Mouse (Mus musculus): ENCODE measurements around the gene Kcnab3. TPM values are rescaled to one million over a fixed set of nuclear protein-coding genes. Genes with fewer than 3 reads are reported as not detected.
"Not testable (repeated sequence)": the region's sequence is repeated elsewhere in the genome, so short reads cannot be mapped to it uniquely, and the experiment has no call there.

Gene Kcnab3
- under 1 TPM in 1 of 2 experiments, not detected in 1; 0.09 TPM for total RNA-seq (2021)
- long read RNA-seq, experiment 1: 0 reads
- long read RNA-seq, experiment 2: 0 reads

DNA sequence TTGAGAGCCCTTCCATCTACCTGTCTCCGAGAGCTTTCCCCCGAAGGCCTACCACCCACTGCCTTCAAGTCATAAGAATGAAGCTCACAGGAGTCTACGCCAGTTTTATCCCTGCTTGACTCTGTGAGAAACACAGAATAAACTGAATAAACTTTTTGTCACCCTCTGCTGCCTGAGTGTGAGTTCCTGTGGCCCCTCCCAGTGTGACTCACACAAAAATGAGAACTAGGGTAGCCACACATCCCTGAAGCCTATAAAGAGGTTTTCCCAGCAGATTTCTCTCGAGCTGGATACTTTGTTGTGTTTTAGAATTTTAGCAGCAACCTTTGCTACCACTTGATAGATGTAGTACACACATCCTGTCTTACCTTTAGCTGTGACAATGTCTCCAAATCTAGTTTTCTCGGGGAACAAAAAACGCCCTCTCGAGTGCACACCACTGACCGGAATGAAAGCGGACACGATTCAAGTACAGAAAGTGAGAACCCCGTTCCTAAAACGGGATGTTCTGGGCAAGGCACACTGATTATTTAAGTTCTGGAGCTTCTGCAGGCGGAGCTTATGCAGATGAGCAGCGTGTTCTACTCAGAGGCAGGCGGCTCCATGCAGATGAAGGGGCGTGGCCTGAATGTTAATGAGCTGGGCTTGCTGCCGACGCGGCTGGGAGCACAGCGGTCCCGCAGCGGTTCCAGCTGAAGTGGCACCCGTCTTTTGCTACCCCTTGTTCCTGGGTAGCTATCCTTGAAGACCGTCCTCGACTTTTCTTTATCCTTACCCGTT lies at the start of gene Kcnab3:
TSS of gene Kcnab3 (plus strand) at position 631 of the 780 bp plus-strand sequence.
- DNase-seq (ENCODE audit: low spot score): peak; percentile 89

DNA sequence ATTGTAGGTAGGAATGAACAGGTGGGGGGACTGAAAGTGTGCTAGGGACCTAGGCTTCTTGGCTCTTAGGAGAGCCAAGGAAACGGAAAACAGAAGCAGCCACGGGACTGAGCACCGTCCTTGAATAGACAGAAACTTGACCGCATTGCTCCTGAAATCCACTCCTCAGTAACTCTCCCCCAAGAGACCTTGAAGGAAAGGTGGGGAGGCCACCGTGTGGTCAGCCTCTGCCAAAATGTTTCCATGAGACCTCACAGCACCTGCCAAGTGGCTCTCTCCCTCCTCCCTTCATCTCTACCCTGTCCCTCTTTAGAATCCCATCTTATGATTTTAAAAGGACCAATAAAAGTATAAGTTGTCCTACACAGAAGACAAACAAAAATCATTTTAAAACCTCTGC lies 48.8 kb upstream of the Kcnab3 start:
- no peak for DNase-seq (ENCODE audit: low spot score)

DNA sequence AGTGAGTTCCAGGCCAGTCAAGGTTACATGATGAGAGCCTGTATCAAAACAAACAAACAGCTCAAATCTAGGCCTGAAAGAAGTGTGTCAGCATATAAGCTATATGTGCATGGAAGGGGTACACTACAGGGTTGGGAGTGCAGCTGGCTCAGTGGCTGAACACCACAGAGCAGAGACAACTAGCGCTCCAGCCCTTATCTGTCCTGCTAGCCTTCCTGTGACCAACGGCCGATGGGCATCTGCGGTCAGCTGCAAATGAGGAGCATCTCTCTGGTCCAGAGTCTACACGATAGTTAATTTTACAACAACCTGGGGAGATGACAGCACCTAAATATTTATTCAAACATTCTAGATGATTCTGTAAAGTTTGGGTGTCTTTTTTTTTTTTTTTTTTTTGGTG lies 34.9 kb upstream of the Kcnab3 start:
- DNase-seq (ENCODE audit: low spot score): no peak

DNA sequence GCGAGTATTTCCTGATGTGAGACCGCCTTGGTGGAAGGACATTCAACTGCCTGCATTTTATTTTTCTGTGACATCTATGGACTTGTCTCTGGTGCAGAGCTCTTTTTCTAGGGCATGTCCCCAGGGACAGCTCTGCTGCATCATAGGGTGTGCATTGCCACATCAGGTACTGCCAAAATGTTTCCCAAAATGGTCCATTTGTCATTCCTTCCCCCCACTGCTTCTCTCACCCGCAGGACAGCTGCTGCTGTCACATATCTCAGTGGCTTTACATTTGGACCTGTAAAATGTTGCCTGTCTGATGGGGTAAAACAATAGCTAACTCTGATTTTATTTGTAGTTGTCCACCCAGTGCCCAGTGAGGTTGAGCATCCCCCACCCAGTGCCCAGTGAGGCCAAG lies 30.8 kb upstream of the Kcnab3 start:
- peak; percentile 33 for DNase-seq (ENCODE audit: low spot score)

DNA sequence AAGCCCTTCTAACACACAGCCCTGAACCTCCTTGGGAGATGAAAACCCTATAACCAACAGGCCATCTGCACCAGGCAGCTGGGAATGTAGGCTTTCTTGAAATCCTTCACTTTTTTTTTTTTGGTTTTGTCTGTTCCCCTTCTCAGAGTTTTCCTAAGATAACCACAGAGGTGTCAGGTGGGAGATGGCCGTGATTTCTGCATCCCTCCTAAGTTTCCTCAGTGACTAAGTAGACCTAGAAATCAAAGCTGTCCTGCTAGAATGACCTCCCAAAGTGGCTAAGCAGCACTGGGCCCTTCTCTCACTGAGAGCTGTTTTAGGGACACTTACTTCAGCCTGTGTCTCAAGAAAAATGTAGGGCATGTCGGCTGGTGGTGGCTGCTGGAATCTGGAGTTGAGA lies 28.3 kb upstream of the Kcnab3 start:
- no peak for DNase-seq (ENCODE audit: low spot score)

DNA sequence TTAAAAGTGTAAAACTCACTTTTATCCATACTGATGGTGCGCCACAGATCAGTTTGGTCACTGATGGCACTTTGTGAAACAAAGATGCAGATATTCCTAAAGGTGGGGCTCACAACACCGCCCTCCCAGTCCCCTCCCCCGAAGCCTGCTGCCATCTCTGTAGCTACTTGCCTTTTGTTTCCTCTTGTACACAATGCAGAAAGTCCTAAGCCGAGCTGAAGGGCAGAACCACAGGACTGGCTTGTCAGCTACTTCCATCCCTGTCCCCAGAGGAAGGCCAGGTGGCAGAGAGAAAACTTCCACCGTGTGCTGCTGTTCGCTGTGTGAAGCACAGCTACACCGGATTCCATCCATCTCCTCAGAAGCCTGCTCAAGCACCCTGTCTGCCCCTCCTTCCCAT lies 27.8 kb upstream of the Kcnab3 start:
- no peak for DNase-seq (ENCODE audit: low spot score)

DNA sequence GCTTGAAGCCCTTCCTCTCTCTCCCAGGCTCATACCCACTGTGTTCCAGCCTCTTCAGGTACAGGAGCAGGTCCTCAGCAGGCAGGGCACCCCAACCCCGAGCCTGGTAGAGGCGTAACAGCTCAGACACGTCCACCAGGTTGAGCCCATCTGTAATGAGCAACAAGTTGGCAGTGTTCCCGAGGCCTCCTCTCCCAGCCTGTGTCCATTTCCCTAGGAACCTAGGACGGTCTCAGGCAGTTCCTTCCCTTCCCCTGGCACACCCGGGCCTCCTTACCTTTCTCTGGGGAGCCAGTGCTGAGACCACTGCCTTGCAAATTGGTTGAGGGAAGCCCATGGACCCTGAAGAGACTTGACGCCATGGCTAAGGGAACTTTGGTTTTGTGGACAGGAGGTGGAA lies 23.2 kb upstream of the Kcnab3 start:
- DNase-seq (ENCODE audit: low spot score): no peak

DNA sequence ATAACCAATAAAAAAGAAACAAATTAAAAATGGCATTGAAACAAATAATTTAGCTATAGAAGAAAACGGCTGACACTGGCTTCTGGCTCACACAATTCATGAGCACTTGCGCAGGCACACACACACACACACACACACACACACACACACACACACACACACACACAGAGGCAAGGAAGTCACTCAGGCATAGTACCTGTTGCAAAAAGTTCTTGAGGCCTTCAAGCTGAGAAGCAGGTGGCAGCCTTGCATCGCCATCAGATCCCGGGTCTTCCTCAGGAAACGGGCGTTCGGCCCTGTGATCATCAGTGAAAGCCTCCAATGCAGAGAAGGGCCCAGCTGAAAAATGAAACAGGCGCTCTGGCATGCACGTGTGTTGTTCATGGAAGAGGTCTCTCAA lies 20.8 kb upstream of the Kcnab3 start:
- no peak for DNase-seq (ENCODE audit: low spot score)

DNA sequence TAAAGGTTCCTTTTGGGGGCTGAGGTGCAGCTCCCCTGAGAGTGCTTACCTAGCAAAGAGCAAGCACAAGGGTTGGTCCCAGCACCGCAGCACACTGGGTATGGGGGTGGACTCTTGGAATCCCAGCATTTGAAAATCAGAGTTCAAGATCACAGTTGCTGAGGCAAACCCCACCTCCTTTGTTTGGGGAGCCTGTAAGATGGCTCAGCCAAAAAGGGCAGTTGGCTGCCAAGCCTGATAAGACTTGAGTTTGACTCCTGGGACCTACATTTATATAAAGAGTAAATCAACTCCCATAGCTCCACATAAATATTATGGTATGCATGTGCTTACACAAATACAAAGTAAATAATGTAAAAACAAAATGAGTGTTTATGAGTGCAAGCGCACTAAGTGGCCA lies 20.0 kb upstream of the Kcnab3 start:
- DNase-seq (ENCODE audit: low spot score): no peak

DNA sequence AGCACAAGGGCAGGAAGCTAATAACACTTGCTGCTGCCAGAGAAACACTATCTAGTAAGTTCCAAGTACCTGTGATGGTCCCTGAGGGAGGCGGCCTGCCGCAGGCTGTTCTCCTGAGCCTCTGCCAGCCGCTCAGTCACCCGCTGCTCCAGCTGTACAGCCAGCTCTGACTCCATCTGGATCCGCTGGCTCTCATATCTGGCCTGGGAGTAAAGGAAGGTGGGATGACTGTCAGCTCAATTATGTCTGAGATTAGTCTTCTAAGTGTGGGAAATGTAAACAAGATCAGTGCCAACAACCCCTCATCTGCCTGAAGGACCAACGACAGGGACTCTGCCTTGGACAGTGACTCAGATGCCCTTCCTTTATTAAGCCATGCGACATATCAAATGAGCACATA lies 14.8 kb upstream of the Kcnab3 start:
- peak; percentile 49 for DNase-seq (ENCODE audit: low spot score)

DNA sequence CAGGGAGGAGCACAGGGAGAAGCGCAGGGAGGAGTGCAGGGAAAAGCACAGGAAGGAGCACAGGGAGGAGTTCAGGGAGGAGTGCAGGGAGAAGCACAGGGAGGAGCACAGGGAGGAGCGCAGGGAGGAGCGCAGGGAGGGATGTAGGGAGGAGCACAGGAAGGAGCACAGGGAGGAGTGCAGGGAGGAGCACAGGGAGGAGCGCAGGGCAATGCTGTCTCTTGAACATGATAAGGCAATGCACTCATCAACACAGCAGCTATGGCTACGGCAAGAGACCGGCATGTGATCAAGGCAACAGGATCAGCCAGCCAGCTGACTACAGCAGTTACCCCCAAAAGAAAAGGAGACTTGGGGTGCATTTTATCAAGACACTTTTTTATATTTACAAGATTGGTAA lies 9.7 kb upstream of the Kcnab3 start:
- DNase-seq (ENCODE audit: low spot score): no peak

DNA sequence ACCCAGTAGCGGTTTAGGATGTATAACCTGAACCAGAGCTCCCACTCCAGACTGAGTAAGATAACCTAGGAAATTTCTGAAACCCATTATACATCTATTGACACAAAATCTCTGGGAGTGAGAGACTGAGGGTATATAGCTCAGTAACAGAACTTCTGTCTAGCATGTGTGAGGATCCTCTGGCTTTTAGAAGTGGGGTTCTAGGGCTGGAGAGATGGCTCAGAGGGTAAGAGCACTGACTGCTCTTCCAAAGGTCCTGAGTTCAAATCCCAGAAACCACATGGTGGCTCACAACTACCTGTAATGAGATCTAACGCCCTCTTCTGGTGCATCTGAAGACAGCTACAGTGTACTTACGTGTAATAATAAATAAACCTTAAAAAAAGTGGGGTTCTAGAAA lies 8.1 kb upstream of the Kcnab3 start:
- not testable (repeated sequence) for DNase-seq (ENCODE audit: low spot score)

DNA sequence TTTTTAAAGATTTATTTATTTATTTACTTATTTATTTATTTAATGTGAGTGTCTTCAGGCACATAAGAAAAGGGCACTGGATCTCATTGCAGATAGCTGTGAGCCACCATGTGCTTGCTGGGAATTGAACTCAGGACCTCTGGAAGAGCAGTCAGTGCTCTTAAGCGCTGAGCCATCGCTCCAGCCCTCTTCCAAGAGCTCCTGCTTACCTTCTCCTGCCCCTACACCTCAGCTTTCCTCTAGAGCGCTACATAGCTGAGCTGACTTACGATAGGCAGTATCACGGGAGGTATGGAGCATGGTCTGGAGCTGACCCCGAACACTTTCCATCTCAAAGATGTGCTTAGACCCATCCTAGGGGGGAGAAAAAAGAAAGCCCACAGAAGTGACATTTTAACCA lies 4.5 kb upstream of the Kcnab3 start:
- DNase-seq (ENCODE audit: low spot score): no peak

DNA sequence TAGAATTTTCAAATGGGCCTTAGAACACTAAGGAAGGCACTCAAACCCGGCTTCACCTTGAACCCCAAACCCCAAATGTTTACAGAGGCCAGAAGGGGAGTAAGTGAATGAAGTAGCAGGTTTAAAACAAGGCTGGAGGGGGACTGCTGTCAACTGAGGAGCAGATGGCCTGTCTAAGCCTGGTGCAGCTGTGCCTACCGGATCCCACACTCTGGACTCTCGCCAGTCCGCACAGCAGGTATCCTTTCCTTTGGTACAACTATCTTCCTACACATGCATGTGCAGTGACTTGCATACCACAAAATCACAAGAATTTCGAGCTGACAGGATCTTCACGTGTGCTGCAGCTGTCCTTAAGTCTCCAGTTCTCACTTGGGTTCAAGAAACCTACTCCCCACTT lies 4.0 kb upstream of the Kcnab3 start:
- no peak for DNase-seq (ENCODE audit: low spot score)

DNA sequence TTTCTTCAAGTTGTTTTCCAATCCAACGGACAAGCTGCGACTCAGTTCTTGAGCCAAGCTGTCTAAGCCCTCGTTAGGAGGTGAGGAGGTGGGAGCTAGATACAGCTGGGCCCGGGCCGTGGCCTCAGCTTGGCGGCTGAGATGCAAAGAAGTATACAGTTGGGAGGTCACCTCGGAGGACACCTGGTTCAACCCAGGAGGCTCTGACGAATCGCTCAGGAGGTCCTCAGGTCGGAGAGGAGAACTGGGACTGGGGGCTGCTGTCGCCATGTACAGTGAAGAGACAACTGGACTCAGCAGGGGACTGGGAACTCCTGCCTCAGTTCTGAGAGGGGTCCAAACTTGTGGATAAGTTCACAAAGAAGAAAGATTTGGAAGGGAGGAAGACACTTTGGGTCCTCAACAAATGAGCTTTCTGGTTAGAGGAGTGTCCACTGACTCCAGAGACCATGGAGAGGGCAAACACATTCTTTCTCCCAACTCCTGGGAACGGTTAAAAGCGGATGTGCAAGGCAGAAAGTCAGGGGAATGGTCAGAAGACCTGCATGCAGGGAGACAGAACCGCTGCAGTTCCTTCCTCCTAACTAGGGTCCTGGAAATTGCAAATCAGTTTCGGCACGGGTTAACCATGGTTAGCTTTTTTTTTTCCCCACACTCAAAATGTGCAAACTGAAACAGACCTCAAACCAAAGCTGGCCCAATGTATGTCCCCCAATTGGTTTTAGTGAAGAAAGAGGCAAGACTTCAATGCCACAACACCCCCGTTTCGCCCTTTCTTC lies 3.2 kb upstream of the Kcnab3 start:
- DNase-seq (ENCODE audit: low spot score): no peak

DNA sequence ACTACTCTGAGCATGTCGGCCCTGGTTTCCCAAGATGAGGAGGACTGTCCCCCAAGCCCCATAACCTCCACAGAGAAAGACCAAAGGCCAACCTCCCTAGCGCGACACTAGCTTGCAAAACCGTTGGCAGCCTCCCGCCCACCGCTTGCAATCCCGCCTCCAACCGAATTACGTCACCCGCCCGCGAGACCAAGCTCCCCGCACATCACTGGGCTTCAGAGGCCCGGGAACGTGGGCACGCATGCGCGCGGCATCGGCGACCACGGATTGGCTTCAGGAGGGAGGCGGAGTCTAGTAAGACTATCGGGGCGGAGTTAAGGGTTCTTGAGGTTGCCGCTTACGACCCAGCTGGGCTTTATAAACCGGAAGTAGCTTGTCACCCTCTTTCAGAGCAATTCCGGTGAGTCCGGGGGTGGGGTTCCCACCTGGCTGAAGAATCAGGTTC lies 2.4 kb upstream of the Kcnab3 start, which contains the start of the genes Cntrob and Trappc1:
TSS of gene Cntrob (minus strand) at position 109 of the 445 bp plus-strand sequence.
TSS of gene Trappc1 (plus strand) at position 314 of the 445 bp plus-strand sequence.
- DNase-seq (ENCODE audit: low spot score): peak; percentile 99

DNA sequence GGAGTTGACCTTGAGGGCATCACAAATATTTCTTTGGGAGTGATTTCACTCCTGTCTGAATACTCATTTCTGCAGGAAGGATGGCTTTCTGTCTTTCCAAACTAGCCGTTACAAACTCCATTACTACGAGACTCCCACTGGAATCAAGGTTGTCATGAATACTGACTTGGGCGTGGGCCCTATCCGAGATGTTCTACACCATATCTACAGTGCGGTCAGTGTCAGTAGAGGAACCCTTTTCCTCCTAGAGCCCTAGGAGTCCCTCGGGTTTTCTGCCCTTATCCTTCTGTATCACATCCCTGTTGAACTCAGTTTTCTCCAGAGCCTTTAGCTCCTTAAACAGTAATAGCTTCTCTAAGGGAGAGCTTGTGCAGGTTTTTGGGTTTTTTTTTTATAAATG lies 1.3 kb upstream of the Kcnab3 start:
- no peak for DNase-seq (ENCODE audit: low spot score)

DNA sequence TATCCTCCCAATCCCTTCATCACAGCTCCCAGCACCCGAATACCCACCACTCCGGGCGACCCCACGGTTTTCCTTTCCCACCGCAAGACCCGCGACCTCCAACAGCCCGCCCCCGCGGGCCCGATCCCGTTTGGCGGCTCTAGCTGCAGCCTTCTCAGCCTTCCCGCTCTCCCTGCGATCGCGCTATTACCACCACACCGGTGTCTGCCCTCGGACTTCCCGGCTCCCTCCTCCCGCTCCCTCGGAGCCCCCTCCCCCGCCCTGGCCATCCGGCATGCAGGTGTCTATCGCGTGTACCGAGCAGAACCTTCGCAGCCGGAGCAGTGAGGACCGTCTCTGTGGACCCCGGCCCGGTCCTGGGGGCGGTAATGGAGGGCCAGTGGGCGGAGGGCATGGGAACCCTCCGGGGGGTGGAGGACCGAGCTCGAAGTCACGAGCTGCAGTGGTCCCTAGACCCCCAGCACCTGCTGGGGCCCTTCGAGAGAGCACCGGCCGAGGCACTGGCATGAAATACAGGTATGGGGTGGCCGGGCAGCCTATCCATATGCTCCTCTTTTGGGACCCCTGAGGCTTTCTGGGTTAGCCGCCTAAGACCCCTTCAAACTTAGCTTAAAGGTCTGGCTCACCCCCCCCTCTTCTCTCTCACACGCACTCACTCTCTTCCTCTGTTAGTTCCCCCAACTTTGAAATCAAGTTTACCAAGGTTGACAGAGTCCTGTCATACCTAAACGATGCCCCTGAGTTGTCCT lies 524 bp downstream of the Kcnab3 start:
- DNase-seq (ENCODE audit: low spot score): no peak

DNA sequence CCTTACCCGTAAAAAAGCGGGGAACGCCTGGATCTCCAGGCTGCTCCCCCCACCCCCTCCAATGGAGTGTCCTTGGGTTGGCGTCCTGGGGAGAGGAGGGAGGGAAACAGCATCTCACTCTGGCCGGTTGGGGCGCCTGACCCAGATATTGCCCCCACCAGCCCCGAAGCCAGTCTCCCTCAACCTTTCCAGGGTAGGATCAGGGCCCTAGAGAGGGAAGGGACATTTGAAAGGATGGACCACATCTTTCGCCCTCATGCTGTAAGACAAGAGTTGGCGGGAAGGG lies 1.0 kb downstream of the Kcnab3 start:
- no peak for DNase-seq (ENCODE audit: low spot score)

DNA sequence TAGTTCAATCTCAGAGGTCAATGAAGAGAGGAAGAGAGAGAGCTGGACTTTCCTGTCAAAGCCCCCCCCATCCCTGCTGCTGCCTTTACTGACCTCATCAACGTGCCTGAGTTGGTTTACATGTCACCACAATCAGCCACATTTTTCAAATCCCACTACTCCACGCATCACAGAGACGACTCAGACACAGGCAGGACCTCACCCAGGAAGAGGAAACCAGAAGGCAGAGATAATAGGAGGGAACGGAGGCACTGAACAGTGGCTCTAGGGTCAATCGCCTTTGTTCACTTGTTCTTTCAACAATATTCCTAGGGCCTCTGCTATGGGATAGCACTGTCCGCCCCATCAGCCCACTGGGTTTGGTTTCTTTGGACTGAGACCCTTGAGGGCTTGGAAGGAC lies 1.6 kb downstream of the Kcnab3 start:
- DNase-seq (ENCODE audit: low spot score): no peak

DNA sequence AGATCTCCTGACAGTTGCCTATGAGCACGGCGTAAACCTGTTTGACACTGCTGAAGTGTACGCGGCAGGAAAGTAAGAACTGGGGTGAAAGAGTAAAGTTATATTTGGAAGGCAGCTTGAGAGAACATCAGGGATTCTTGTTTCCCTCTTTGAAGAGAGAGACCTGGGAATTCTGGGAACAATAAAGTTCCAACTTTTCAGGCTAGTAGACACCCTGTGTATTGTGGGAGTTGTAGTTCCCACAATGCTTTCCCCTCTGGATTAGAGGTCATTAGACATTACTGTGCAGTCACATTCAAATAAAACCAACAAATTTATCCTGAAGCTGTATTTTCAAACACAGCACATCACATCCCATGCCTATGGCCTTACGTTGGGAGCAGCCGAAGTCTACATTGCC lies 2.5 kb downstream of the Kcnab3 start:
- DNase-seq (ENCODE audit: low spot score): no peak

DNA sequence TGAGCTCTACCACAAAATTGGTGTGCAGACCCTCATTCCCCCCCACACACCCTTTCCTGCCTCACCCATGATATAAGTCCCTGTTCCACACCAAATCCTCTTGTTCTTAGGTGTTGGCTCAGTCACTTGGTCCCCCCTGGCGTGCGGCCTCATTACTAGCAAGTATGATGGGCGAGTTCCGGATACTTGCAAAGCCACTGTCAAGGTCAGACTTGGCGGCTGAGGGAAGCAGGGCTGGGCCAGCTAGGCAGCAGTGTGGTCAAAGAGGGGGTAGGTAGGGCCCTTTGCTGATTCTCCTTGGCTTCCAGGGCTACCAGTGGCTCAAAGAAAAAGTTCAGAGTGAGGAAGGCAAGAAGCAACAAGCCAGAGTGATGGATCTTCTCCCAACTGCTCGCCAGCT lies 5.1 kb downstream of the Kcnab3 start:
- no peak for DNase-seq (ENCODE audit: low spot score)
